Mouse (Mus musculus): ENCODE measurements around the gene Rpl15.

DNA sequence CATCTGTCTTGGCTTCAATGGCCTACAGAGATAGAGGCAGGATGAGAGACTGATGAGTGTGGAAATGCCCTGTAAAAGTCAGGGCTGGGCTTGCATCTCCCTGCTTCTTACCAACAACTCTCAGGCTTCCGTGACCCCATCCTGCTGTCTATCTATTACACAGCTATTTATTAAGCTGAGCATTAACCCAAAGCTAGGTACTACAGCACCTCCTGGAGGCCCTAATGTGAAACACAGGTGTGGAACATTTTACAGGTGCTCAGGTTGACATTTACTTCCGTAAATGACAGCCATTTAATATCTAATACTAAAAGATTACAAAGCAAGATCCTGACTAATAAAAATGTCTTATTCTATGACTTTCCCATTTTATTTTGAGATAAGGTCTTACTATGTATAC is 29.5 kb upstream of the Rpl15 start:
- TF ChIP-seq CTCF (conservative IDR thresholded peaks at IDR 0.05 in 1 of 2, IDR thresholded peaks at IDR 0.05 in 1 of 2; ENCODE audit: low read depth in 2 of 2, low read length in 2 of 2) (peak; percentile 17 to 69; a peak in 2 of 4 replicates), POLR2A (IDR thresholded peaks at IDR 0.05; ENCODE audit: low read depth, low read length) (no peak), MAFK (IDR thresholded peaks at IDR 0.05; ENCODE audit: insufficient replicate concordance, low read length) (no peak), ZC3H11A (IDR thresholded peaks at IDR 0.05; ENCODE audit: low read depth, low read length) (no peak), EP300 (IDR thresholded peaks at IDR 0.05; ENCODE audit: low read length) (no peak), ZMIZ1 (IDR thresholded peaks at IDR 0.05; ENCODE audit: low read depth, low read length) (no peak), MXI1 (IDR thresholded peaks at IDR 0.05; ENCODE audit: low read depth, low read length) (no peak), TCF12 (IDR thresholded peaks at IDR 0.05; ENCODE audit: low read depth, low read length) (no peak)

All from CH12.LX (cell line).